Mouse (Mus musculus) neural tube, embryonic 12.5 days (tissue): Measurements from ENCODE around the gene Astn2. TPM values are rescaled to one million over a fixed set of nuclear protein-coding genes. Genes with fewer than 3 reads are reported as not detected.
A peak's percentile ranks its signal among the peaks of the same experiment; 100 is the strongest.

ENCODE experiments used
- ATAC-seq: fragments of 200-750 bp; cut with Nextera tagmentation; 2 replicates; pipeline ENCODE4 v1.8.0; 2017; ENCODE audit warnings: low read depth, mild to moderate bottlenecking, moderate TSS enrichment, moderate library complexity; ENCODE audit not compliant: low FRiP score
- H3K27ac ChIP-seq: fragments of 300-500 bp; sonication (generic); 2 replicates; pipeline ENCODE4 v1.5.1; 2016
- H3K27me3 ChIP-seq: fragments of 300-500 bp; sonication (generic); replicated peaks from 2 replicates; pipeline ENCODE4 v1.6.1; 2016; ENCODE audit warnings: mild to moderate bottlenecking
- H3K36me3 ChIP-seq: fragments of 300-500 bp; sonication (generic); 2 replicates; pipeline ENCODE4 v1.6.1; 2016; ENCODE audit warnings: mild to moderate bottlenecking
- H3K4me1 ChIP-seq: fragments of 300-500 bp; sonication (generic); 2 replicates; pipeline ENCODE4 v1.6.1; 2016
- H3K4me2 ChIP-seq: fragments of 300-500 bp; sonication (generic); replicated peaks from 2 replicates; pipeline ENCODE4 v1.6.1; 2016; ENCODE audit warnings: mild to moderate bottlenecking
- H3K4me3 ChIP-seq: fragments of 300-500 bp; sonication (generic); 2 replicates; pipeline ENCODE4 v1.5.1; 2016
- H3K9ac ChIP-seq: fragments of 300-500 bp; sonication (generic); 2 replicates; pipeline ENCODE4 v1.6.1; 2016; ENCODE audit warnings: mild to moderate bottlenecking
- H3K9me3 ChIP-seq: fragments of 300-500 bp; sonication (generic); 2 replicates; pipeline ENCODE4 v1.6.1; 2016; ENCODE audit warnings: mild to moderate bottlenecking
- WGBS: fragments of 180-500 bp; shearing (Covaris S2); methylation state at CpG from one replicate; pipeline ENCODE4 v1.1.7; 2016; 5-methylcytosine and 5-hydroxymethylcytosine counted together
- polyA plus RNA-seq: library from polyadenylated mRNA; unstranded; fragments of >200 nt; fragmentation: Nextera tagmentation; extraction: Ambion mirVana; gene quantifications from 2 replicates; pipeline ENCODE4 v1.2.1, GENCODE M21; 2016

Astn2 gene
- polyA plus RNA-seq, 1 experiment from 2014 or later = 1.9 TPM

GRCm38 (mm10) chr4:66025393-66026062, 378.9 kb downstream of the Astn2 start:
- Histone ChIP-seq H3K4me3 (no peak overlapping the region), H3K9ac (no peak overlapping the region), H3K4me2 (no peak overlapping the region), H3K27me3 (no peaks in the 10 kb centered on the region), H3K9me3 (no peaks in the 10 kb centered on the region), H3K27ac (no peak overlapping the region), H3K36me3 (no peaks in the 10 kb centered on the region), H3K4me1 (peaks cover 6% of the 10 kb centered on the region)
- 12% methylated on average over 8 of the region's 8 CpGs for WGBS
- ATAC-seq = peak; percentile 76

- Histone ChIP-seq H3K9ac (no peak overlapping the region), H3K4me3 (no peak overlapping the region), H3K9me3 (no peaks in the 10 kb centered on the region), H3K27ac (no peak overlapping the region), H3K4me2 (no peak overlapping the region), H3K27me3 (no peaks in the 10 kb centered on the region), H3K36me3 (no peaks in the 10 kb centered on the region), H3K4me1 (no peaks in the 10 kb centered on the region)
- no peak for ATAC-seq
Observed at GRCm38 (mm10) chr4:66002936-66003335, 401.5 kb downstream of the Astn2 start.

DNA sequence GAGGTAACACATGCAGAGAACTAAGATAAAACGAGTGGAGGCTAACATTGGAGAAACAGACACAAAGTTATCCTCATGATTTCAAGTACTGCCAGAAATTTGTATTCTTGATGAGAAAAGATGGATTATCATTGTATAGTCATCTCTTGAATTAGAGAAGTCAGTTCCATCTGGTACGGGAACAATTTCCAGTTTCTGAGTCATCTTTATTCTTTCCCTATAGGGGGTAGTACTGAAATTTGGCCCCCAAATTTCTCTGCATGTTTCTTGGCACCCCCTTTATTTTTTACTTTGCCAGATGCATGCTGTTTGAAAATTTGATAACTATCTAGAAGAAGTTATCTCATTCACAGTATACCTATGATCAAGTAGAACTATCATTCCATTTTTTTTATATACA, 420.8 kb downstream of the Astn2 start:
- Histone ChIP-seq H3K27me3 (no peaks in the 10 kb centered on the region), H3K36me3 (no peaks in the 10 kb centered on the region), H3K4me1 (no peaks in the 10 kb centered on the region), H3K4me3 (no peak overlapping the region), H3K27ac (no peak overlapping the region), H3K9ac (no peak overlapping the region), H3K9me3 (no peaks in the 10 kb centered on the region), H3K4me2 (no peak overlapping the region)
- WGBS = 88% methylated on average over 2 of the region's 2 CpGs
- ATAC-seq = no peak

- Histone ChIP-seq H3K4me1 (no peaks in the 10 kb centered on the region), H3K27ac (no peak overlapping the region), H3K36me3 (no peaks in the 10 kb centered on the region), H3K9ac (no peak overlapping the region), H3K4me3 (no peak overlapping the region), H3K4me2 (no peak overlapping the region), H3K9me3 (no peaks in the 10 kb centered on the region), H3K27me3 (no peaks in the 10 kb centered on the region)
- no peak for ATAC-seq
- 73% methylated on average over 4 of the region's 4 CpGs for WGBS
Observed at GRCm38 (mm10) chr4:65982882-65983281, 421.5 kb downstream of the Astn2 start.

DNA sequence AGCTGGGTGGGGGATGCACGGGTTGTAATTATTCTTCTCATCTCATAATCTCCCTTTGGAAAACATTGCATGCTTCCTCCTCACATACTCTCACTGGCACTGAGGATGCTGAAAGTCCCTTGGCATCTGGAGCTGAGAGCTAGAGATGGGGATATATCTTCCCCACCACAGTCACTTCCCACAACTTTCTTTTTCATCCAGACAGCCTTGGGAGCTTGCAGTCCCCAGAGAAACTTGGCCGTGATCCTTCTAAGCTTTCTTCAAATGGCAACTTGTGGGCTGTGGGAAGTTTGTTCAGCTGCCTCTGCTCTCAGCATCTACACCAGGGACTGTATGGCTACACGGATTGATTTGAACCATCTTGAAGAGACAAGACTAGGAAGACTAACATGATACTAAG, 428.2 kb downstream of the Astn2 start:
- H3K4me1 ChIP-seq = no peaks in the 10 kb centered on the region
- H3K4me2 ChIP-seq = no peak overlapping the region

DNA sequence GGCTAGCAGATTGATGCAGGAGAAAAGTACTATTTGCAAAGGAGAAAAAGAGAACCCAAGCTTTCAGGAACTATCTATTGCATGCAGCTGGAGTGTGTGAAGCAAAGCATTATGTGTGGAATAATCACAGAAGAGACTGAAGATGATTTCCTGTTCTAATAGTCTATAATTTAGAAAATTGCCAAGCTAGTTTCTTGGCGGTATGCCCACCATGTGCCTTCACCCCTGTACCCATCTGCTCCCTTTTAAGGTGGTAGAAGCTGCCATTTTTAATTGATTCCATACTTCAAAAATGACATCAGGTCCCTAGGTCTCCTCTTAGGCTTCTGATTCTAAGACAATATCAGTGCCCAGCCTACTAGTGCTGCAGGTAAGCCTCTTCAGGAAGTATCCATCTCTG, 432.0 kb downstream of the Astn2 start:
- Histone ChIP-seq H3K27ac (no peak overlapping the region), H3K9ac (no peak overlapping the region), H3K4me3 (no peak overlapping the region), H3K9me3 (no peaks in the 10 kb centered on the region), H3K4me2 (no peak overlapping the region), H3K27me3 (no peaks in the 10 kb centered on the region), H3K4me1 (no peaks in the 10 kb centered on the region), H3K36me3 (no peaks in the 10 kb centered on the region)
- WGBS = 83% methylated on average over 1 of the region's 1 CpGs
- ATAC-seq = no peak

More for the DNA sequence above, 428.2 kb downstream of the Astn2 start:
- H3K9ac ChIP-seq = no peak overlapping the region
- H3K9me3 ChIP-seq = no peaks in the 10 kb centered on the region
- no peak overlapping the region for H3K4me3 ChIP-seq
- H3K27me3 ChIP-seq = no peaks in the 10 kb centered on the region
- no peak overlapping the region for H3K27ac ChIP-seq
- 76% methylated on average over 3 of the region's 3 CpGs for WGBS
- H3K36me3 ChIP-seq = no peaks in the 10 kb centered on the region
- no peak for ATAC-seq

DNA sequence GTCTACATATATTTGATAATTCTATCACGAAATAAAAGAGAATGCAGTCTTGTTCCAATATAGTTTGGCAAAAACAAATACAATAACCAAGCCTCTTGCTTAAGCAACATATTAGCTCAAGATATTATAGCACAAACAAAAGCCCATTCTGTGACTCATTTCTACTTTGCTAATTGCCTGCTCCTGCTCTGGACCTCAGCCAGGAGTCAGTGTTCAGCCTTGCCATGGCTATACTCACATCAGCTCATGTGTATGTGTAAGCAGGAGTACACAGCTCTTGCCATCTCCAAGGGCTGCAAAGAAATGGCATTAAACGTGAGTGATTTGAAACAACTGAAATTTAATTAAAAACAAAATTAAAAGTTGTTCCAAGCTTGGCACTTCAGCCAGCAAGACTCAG, 435.1 kb downstream of the Astn2 start:
- Histone ChIP-seq H3K27ac (no peak overlapping the region), H3K4me2 (no peak overlapping the region), H3K27me3 (no peaks in the 10 kb centered on the region), H3K9me3 (no peaks in the 10 kb centered on the region), H3K4me3 (no peak overlapping the region), H3K36me3 (no peaks in the 10 kb centered on the region), H3K4me1 (no peaks in the 10 kb centered on the region), H3K9ac (no peak overlapping the region)
- ATAC-seq = no peak
- 77% methylated on average over 2 of the region's 2 CpGs for WGBS

DNA sequence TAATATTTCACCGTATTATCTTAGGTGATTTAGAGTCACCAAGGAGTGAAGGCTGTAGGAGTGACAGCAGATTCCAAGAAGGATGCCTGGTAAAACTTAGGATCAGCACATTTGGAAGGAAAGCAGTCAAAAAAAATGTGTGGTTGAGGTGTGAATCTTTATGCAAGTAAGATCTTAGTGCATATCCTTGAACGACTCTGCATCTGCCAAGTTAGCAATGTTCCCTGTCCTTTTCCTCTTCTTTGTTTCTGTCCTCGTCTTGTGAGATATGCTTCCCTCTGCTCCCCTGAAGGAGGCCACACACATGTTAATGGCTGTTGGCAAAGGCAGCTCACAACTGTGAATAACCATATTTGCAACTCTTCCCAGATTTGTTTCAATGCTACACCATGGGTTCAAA, 439.8 kb downstream of the Astn2 start:
- no peak overlapping the region for H3K4me2 ChIP-seq
- H3K4me1 ChIP-seq = no peaks in the 10 kb centered on the region
- H3K4me3 ChIP-seq = no peak overlapping the region
- ATAC-seq = no peak
- H3K9ac ChIP-seq = no peak overlapping the region
- H3K27me3 ChIP-seq = no peaks in the 10 kb centered on the region
- H3K9me3 ChIP-seq = no peaks in the 10 kb centered on the region
- H3K36me3 ChIP-seq = no peaks in the 10 kb centered on the region
- no peak overlapping the region for H3K27ac ChIP-seq
- 70% methylated on average over 3 of the region's 3 CpGs for WGBS

DNA sequence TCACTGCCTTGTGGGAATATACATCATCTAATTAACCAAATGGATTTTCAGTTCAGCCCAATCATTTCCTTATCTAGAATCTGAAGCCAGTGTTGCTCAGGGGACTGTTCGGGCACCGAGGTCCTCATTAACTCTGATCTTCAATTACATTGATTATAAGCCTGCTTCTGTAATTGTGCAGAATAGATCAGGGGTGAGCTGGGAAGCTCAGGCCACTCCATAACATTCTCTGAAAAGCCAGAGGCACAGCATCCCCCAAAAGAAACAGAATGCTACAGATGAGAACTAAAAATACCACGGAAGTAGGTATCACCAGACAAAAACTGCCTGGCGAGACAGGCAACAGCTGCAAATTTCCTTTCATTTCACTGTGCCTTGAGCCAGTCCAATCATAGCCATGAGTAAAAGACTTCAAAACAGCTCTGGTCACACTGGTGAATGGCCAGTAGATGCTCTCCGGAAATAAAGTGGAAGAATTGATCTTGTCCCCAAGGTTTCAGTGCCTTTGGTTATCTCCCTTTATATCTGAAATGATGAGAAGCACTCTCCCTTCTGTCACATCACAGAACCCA, 445.1 kb downstream of the Astn2 start:
- no peak for ATAC-seq
- no peak overlapping the region for H3K27ac ChIP-seq
- no peak overlapping the region for H3K4me2 ChIP-seq
- WGBS = 89% methylated on average over 5 of the region's 5 CpGs
- no peak overlapping the region for H3K9ac ChIP-seq
- H3K36me3 ChIP-seq = no peaks in the 10 kb centered on the region
- no peaks in the 10 kb centered on the region for H3K4me1 ChIP-seq
- H3K9me3 ChIP-seq = no peaks in the 10 kb centered on the region
- no peaks in the 10 kb centered on the region for H3K27me3 ChIP-seq
- H3K4me3 ChIP-seq = no peak overlapping the region

- no peaks in the 10 kb centered on the region for H3K4me1 ChIP-seq
- H3K27ac ChIP-seq = no peak overlapping the region
- 89% methylated on average over 5 of the region's 5 CpGs for WGBS
- no peak overlapping the region for H3K9ac ChIP-seq
- no peak overlapping the region for H3K4me2 ChIP-seq
- no peaks in the 10 kb centered on the region for H3K27me3 ChIP-seq
- H3K36me3 ChIP-seq = no peaks in the 10 kb centered on the region
- no peak overlapping the region for H3K4me3 ChIP-seq
- H3K9me3 ChIP-seq = no peaks in the 10 kb centered on the region
- ATAC-seq = no peak
Observed at GRCm38 (mm10) chr4:65958369-65959187, 445.8 kb downstream of the Astn2 start.

- Histone ChIP-seq H3K36me3 (no peaks in the 10 kb centered on the region), H3K27me3 (no peaks in the 10 kb centered on the region), H3K4me3 (no peak overlapping the region), H3K4me1 (no peaks in the 10 kb centered on the region), H3K4me2 (no peak overlapping the region), H3K9me3 (no peaks in the 10 kb centered on the region), H3K27ac (no peak overlapping the region), H3K9ac (no peak overlapping the region)
- WGBS = 87% methylated on average over 1 of the region's 1 CpGs
- no peak for ATAC-seq
Observed at GRCm38 (mm10) chr4:65951918-65952317, 452.5 kb downstream of the Astn2 start.

DNA sequence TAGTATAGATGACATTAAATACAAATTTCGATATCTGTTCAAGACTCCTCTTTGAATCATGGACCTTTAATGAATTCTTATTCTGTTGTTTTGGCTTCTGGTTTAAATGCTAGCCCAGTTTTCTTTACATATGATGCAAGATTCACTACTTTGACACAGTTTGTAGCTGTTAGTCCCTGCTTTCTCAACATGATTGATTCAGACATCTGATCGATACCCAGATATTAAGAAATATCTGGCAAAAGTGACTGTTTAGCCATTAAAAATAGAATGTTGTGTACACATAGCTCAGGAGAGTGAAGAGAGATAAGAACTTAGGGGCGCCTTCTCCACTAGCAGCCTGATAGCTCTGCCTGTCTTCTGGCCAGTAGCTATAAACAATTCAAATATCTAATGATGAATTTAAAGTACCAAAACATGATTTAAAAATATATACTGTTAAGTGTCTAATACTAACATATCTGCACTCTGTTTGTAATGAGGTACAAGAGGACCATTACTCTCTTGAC, 457.2 kb downstream of the Astn2 start:
- no peaks in the 10 kb centered on the region for H3K27me3 ChIP-seq
- no peak for ATAC-seq
- 94% methylated on average over 3 of the region's 3 CpGs for WGBS

More for the DNA sequence above, 457.2 kb downstream of the Astn2 start:
- H3K9me3 ChIP-seq = no peaks in the 10 kb centered on the region
- H3K4me1 ChIP-seq = no peaks in the 10 kb centered on the region
- no peak overlapping the region for H3K9ac ChIP-seq
- H3K36me3 ChIP-seq = no peaks in the 10 kb centered on the region
- H3K27ac ChIP-seq = no peak overlapping the region
- H3K4me3 ChIP-seq = no peak overlapping the region
- no peak overlapping the region for H3K4me2 ChIP-seq
